Mouse (Mus musculus): ENCODE measurements around the gene Catsperd. TPM values are rescaled to one million over a fixed set of nuclear protein-coding genes. Genes with fewer than 3 reads are reported as not detected.

The Catsperd gene
- total and polyA plus RNA-seq, 3 experiments = 0.16 to 0.36 (median 0.21) TPM

DNA sequence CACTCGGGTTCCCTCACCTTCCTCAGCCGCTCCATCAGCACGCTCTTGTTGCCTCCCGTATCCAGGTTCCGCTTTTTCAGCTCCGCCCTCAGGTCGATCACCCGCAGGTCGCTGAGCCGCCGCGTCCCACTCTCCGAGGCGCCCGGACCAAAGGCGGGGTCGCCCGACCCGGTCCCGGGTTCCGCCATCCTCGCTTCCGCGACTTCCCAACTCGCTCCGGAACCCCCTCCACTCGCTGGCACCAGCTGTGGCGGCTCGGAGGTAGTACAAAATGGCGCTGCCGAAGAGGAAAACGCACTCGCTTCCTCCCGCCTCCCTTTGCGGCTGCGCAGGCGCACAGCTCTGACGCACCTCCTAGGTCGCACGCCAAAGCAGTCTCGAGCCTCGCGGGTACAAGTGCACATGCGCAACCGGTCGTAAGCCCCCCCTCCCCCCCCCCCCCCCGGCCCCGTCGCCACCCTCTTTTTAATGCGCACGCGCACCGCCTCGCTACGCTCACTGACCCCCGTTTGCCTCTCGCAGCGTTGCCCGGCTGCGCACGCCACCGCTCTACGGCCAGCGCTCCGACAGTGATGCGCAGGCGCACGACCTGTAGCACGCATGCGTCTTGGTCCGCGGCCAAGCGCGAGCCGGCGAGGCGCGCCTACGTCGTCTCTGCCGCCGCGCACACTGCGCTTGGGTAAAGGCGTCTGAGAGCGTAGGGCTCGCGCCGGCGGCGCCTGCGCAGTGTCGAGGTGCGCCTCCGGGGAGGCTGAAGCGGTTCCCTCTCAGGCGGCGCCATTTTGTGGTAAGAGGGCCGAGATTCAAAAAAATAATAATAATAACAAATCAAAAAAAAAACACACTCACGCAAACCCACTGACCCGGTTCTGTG, 43.4 kb upstream of the Catsperd start, which contains the start of the genes Safb2 and Safb (continued):
- no peak; the same call in 1 of the 2 replicates for TF ChIP-seq TBP (conservative IDR thresholded peaks at IDR 0.05; ENCODE audit: low read depth, low read length)
- TF ChIP-seq RCOR1 (conservative IDR thresholded peaks at IDR 0.05; ENCODE audit: low read depth, low read length) = 0 out of 2 replicates have a peak, but pooled peaks have one; percentile 28
- peak; percentile 27; the same call in 1 of the 2 replicates for TF ChIP-seq UBTF (IDR thresholded peaks at IDR 0.05; ENCODE audit: low read depth, low read length)
- peak; percentile 75 for TF ChIP-seq CHD2 (IDR thresholded peaks at IDR 0.05; ENCODE audit: low read length)
- TF ChIP-seq ETS1 (conservative IDR thresholded peaks at IDR 0.05; ENCODE audit: low read depth, low read length) = peak; percentile 28; the same call in 1 of the 2 replicates
- no peak for TF ChIP-seq JUN (IDR thresholded peaks at IDR 0.05; ENCODE audit: insufficient read depth, low read depth, low read length)
- TF ChIP-seq MAZ (IDR thresholded peaks at IDR 0.05; ENCODE audit: low read depth, low read length) = peak; percentile 93
- no peak; the same call in 1 of the 2 replicates for TF ChIP-seq GABPA (IDR thresholded peaks at IDR 0.05; ENCODE audit: insufficient replicate concordance, low read depth, low read length)
- no peak for TF ChIP-seq USF2 (conservative IDR thresholded peaks at IDR 0.05; ENCODE audit: low read depth, low read length)
- peak; percentile 79; the same call in 1 of the 2 replicates for TF ChIP-seq KAT2A (IDR thresholded peaks at IDR 0.05; ENCODE audit: insufficient replicate concordance, low read length)
- TF ChIP-seq POLR2A (IDR thresholded peaks at IDR 0.05; ENCODE audit: low read depth, low read length) = peak; percentile 73

DNA sequence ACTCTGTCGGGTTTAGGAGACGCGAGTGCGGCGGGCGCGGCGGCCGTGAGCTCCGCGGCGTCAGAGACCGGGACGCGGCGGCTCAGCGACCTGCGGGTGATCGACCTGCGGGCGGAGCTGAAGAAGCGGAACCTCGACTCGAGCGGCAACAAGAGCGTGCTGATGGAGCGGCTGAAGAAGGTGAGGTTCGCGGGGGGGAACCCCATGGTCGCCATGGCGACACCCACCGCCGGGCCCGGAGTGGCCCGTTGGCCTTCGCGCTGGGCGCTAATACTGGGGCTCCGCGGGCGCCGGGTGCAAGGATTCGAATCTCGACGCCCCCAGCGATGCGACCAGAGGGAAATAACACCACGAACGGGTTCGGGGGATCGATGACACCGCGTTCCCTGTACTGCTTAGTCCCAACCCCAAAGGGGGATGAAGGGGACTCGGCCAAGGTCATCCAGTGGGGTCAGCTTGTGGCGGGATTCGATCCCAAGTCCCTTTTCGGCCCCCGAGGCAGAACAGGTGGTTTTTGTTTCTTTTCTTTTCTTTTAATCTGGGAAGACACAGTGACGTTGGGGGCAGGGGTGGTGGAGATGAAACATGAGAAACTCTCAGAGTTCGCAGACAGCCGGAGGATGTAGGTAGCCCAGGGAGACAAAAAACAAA, 42.6 kb upstream of the Catsperd start:
- peak; percentile 33 for DNase-seq (ENCODE audit: extremely low read depth)
- TF ChIP-seq IRF4 (IDR thresholded peaks at IDR 0.05; ENCODE audit: low read depth, low read length) (no peak), MXI1 (IDR thresholded peaks at IDR 0.05; ENCODE audit: low read depth, low read length) (peak; percentile 85), JUN (IDR thresholded peaks at IDR 0.05; ENCODE audit: insufficient read depth, low read depth, low read length) (no peak), PAX5 (IDR thresholded peaks at IDR 0.05; ENCODE audit: low read length) (no peak), CHD1 (IDR thresholded peaks at IDR 0.05; ENCODE audit: low read depth, low read length) (0 out of 2 replicates have a peak, but pooled peaks have one; percentile 46), MAX (IDR thresholded peaks at IDR 0.05; ENCODE audit: low read length) (no peak), BHLHE40 (IDR thresholded peaks at IDR 0.05; ENCODE audit: low read depth, low read length) (no peak), GABPA (IDR thresholded peaks at IDR 0.05; ENCODE audit: insufficient replicate concordance, low read depth, low read length) (no peak), MEF2A (IDR thresholded peaks at IDR 0.05; ENCODE audit: borderline replicate concordance, low read depth, low read length) (peak; percentile 2; the same call in 1 of the 2 replicates), SIN3A (IDR thresholded peaks at IDR 0.05; ENCODE audit: low read length) (peak; percentile 86), RAD21 (IDR thresholded peaks at IDR 0.05; ENCODE audit: low read depth, low read length) (no peak), ZNF384 (IDR thresholded peaks at IDR 0.05; ENCODE audit: low read depth, low read length) (no peak), KAT2A (IDR thresholded peaks at IDR 0.05; ENCODE audit: insufficient replicate concordance, low read length) (no peak), ZKSCAN1 (IDR thresholded peaks at IDR 0.05; ENCODE audit: borderline replicate concordance, low read depth, low read length) (no peak), NELFE (IDR thresholded peaks at IDR 0.05; ENCODE audit: low read depth, low read length) (no peak), HCFC1 (IDR thresholded peaks at IDR 0.05; ENCODE audit: low read depth, low read length) (no peak), MAFK (IDR thresholded peaks at IDR 0.05; ENCODE audit: insufficient replicate concordance, low read length) (no peak), USF2 (conservative IDR thresholded peaks at IDR 0.05; ENCODE audit: low read depth, low read length) (no peak), CTCF (conservative IDR thresholded peaks at IDR 0.05 in 1 of 2, IDR thresholded peaks at IDR 0.05 in 1 of 2; ENCODE audit: low read depth in 2 of 2, low read length in 2 of 2) (no peak)
- in situ Hi-C loops (cut with MboI; ENCODE audit: low pct_ligation_motif_present, low pct_unique_long_range_greater_than_20kb, low sequenced_read_pairs) = no loop called here
- Histone ChIP-seq H3K4me2 (ENCODE audit: insufficient read depth, low read depth, poor library complexity, severe bottlenecking) (peak overlapping the region; percentile 79; the same call in 1 of the 2 replicates), H3K27ac (ENCODE audit: insufficient read depth, low read depth) (peak overlapping the region; percentile 93), H3K9ac (ENCODE audit: insufficient read depth, low read depth) (peak overlapping the region; percentile 97), H3K27me3 (replicated peaks) (no peaks in the 10 kb centered on the region), H3K4me3 (replicated peaks in 1 of 3; ENCODE audit: low read depth in 2 of 3, low read length in 2 of 3, poor library complexity in 1 of 3) (peak overlapping the region; percentile 94 to 98 (median 97)), H3K36me3 (replicated peaks in 1 of 2; ENCODE audit: control insufficient read depth in 1 of 2, insufficient read depth in 1 of 2, low read length in 1 of 2) (peaks cover 54 to 69% of the 10 kb centered on the region in 2 experiments), H3K79me2 (replicated peaks; ENCODE audit: control insufficient read depth, extremely low read depth, insufficient read depth, poor library complexity, severe bottlenecking) (peaks cover 92% of the 10 kb centered on the region), H3K4me1 (ENCODE audit: control insufficient read depth in 1 of 2, insufficient read depth in 2 of 2) (peaks cover 22 to 60% of the 10 kb centered on the region in 2 experiments), H3K9me3 (replicated peaks; ENCODE audit: low read length) (no peaks in the 10 kb centered on the region)
- dilution Hi-C loops (cut with MboI; ENCODE audit: extremely low pct_ligation_motif_present, extremely low pct_unique_long_range_greater_than_20kb, low sequenced_read_pairs) = no loop called here
